Mouse (Mus musculus) telencephalon, adult 2 months (tissue): ENCODE results near the gene Bicral.

Experiments used
- DNase-seq: peaks from one replicate; pipeline ENCODE4 v3.0.0-alpha.2; 2011; ENCODE audit warnings: low read depth, low spot score

Bicral gene

GRCm38 (mm10) chr17:46857903-46858748, at the start of gene Bicral:
Gene Bicral (minus strand): TSS chr17:46858482.
- DNase-seq = peak; percentile 52

GRCm38 (mm10) chr17:46903876-46904490, 45.7 kb upstream of the Bicral start:
- peak; percentile 47 for DNase-seq

- DNase-seq = no peak
Measured at GRCm38 (mm10) chr17:46900941-46901340, 42.7 kb upstream of the Bicral start.

- no peak for DNase-seq
Measured at GRCm38 (mm10) chr17:46897221-46897950, 39.1 kb upstream of the Bicral start.

- no peak for DNase-seq
Measured at GRCm38 (mm10) chr17:46895426-46895825, 37.1 kb upstream of the Bicral start.

GRCm38 (mm10) chr17:46890843-46891594, 32.7 kb upstream of the Bicral start:
- peak; percentile 47 for DNase-seq

GRCm38 (mm10) chr17:46890116-46890815, 32.0 kb upstream of the Bicral start, which contains the start of gene Tbcc:
Gene Tbcc (plus strand): TSS chr17:46890684.
- peak; percentile 97 for DNase-seq

GRCm38 (mm10) chr17:46889450-46890084, 31.3 kb upstream of the Bicral start:
- peak; percentile 72 for DNase-seq

GRCm38 (mm10) chr17:46888511-46889212, 30.4 kb upstream of the Bicral start:
- DNase-seq = no peak

GRCm38 (mm10) chr17:46885910-46886643, 27.8 kb upstream of the Bicral start:
- DNase-seq = no peak

GRCm38 (mm10) chr17:46885218-46885909, 27.1 kb upstream of the Bicral start:
- no peak for DNase-seq

GRCm38 (mm10) chr17:46884766-46885165, 26.5 kb upstream of the Bicral start:
- no peak for DNase-seq

- no peak for DNase-seq
Measured at GRCm38 (mm10) chr17:46883107-46883506, 24.8 kb upstream of the Bicral start.

- DNase-seq = no peak
Measured at GRCm38 (mm10) chr17:46881728-46882127, 23.4 kb upstream of the Bicral start.

GRCm38 (mm10) chr17:46880322-46880721, 22.0 kb upstream of the Bicral start:
- no peak for DNase-seq

GRCm38 (mm10) chr17:46879841-46880311, 21.6 kb upstream of the Bicral start:
- no peak for DNase-seq

- DNase-seq = no peak
Measured at GRCm38 (mm10) chr17:46877061-46877460, 18.8 kb upstream of the Bicral start.

- DNase-seq = no peak
Measured at GRCm38 (mm10) chr17:46876371-46876950, 18.2 kb upstream of the Bicral start.
